Mouse (Mus musculus) mouse trophoblast stem cell (cell line): ENCODE data around the gene Trappc5.

Experiments used
- in situ Hi-C, 2 experiments: fragments of 300-500 bp; cut with MseI, MboI; formaldehyde crosslinking; loops; 2 replicates in 1 of 2; 3 replicates in 1 of 2; pipeline ENCODE4 v1.15.1; 2025

Gene Trappc5

DNA sequence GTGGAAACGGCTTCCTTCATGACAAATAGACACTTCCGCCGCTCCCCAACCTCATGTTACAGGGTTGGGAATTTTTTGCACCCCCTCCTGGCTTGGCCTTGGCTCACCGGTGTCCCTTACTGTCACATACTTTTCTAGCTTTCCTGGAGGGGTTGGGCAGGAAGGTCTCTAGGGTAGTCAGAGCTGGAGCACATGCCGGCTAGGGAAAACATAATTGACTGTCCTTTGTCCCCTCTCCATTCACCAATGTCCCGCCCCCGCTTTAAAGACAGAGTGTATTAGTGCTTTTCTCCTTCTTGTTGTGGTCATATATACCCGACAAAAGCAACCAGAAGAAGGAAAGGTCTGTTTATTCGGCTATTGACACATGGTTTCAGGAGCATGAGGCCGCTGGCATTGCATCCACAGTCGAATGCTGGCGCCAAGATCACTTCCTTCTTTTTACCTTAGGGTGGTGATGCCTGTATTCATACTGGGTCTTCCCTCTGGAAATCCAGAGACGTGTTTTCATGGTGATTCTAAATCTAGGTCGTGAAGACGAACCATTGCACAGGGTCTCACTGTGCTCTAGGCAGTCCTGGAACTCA, 987 bp downstream of the Trappc5 start:
- in situ Hi-C loops, result no loop called here

DNA sequence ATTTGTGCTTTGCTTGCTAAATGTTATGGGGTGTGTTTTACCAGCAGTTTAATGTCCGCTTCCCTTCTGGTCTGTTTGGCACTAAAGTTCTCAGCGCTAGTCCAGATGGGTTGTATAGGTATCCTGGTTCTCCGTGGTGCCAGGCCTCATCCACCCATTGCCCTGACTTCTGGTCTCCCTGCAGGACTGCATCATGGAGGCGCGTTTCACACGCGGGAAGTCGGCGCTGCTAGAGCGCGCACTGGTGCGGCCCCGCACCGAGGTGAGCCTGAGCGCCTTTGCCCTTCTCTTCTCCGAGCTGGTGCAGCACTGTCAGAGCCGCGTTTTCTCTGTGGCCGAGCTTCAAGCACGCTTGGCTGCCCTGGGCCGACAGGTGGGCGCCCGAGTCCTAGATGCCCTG, 2.7 kb downstream of the Trappc5 start:
- in situ Hi-C loops, result no loop called here

DNA sequence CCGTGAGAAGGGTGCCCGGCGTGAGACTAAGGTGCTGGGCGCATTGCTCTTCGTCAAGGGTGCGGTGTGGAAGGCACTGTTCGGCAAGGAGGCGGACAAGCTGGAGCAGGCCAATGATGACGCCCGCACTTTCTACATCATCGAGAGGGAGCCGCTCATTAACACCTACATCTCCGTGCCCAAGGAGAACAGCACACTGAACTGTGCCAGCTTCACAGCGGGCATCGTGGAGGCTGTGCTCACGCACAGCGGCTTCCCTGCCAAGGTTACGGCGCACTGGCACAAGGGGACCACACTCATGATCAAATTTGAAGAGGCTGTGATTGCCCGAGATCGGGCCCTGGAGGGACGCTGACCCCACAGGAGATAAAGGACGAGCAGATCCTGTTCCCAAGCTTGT, 3.1 kb downstream of the Trappc5 start:
- in situ Hi-C loops, result no loop called here

DNA sequence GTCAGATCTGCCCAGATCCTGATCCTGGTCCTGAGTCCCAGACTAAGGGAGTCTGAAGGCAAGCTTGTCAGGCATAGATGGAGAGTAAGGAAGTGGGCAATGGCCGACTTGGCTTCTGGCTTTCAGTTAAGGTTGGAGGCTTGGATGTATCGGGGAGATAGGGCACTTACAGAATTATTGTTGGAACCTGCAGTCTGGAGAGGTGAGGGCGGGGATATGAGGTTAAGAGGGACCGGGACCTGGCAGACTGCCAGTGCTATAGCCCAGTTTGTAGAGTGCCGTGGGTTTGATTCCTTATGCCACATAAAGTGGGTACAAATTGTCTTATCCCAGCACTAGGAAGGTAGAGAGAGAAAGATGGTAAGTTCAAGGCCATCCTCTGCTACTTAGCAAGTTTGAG, 3.6 kb downstream of the Trappc5 start:
- in situ Hi-C loops, result no loop called here

DNA sequence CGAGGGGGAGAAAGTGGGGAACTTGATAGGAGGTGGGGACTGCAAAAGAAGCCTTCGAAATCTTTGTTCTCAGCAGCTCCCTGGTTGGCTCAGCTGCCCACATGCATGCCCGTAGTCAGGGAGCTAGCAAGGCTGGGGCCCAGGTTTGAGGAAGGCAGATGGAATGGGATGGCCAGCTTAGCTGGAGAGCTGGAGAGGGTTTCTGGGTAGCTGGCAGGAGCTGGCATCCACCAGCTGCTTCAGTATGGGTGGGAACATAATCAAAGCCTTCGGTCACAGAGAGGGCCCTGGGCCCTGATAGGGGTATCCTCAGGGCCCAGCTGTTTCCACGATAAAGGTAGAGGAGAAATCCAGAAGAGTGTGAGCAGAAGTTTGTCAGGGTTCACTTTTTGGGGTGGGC, 6.3 kb downstream of the Trappc5 start:
- in situ Hi-C loops, result no loop called here

DNA sequence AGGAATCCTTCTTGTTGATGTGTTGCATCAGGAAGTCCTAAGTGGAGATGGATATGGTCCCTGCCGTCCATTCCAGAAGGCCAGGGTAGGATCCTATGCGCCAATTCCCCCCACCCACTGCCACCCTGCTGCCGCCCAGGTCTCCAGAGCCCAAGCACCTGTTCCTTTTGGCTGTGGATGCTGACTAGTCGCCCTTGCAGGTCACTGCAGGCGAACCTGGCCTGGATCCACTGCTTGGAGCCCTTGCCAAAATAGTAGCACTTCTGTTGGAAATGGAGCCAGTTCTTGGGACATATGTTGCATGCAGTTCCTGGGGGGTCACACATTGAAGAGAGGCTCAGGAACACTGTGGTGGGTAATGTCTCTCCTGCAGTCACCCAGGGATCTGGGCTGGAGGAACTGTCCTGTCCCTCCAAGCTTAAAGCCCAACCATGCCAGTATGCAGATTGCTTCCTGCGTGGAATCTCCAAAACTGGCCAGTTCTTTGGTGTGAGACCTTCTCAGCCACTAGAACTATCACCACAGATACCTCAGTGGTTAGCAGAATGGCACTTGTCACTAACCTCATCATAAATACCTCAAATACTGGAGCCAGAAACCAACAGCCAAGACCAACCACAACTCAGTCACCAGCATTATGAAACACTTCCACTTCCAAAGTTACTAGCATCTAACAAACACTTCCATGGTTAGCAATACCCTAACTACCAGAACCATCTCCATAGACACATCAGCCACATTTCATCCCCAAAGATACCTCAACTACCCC, 7.5 kb downstream of the Trappc5 start:
- in situ Hi-C loops, result no loop called here

DNA sequence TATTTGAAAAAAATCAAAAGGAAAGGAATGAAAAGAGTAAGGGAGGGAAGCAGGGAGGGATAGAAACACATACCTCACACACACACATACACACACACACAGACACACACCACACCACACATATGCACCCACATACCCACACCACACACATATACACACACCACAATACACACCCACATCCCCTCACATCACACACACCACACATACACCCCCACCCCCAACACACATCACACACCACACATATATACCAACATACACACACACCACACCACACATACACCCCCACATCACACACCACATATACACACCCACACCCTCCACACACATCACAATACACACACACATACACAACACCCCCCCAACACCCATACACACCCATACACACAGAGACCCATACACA, 8.4 kb downstream of the Trappc5 start:
- in situ Hi-C loops, result no loop called here

DNA sequence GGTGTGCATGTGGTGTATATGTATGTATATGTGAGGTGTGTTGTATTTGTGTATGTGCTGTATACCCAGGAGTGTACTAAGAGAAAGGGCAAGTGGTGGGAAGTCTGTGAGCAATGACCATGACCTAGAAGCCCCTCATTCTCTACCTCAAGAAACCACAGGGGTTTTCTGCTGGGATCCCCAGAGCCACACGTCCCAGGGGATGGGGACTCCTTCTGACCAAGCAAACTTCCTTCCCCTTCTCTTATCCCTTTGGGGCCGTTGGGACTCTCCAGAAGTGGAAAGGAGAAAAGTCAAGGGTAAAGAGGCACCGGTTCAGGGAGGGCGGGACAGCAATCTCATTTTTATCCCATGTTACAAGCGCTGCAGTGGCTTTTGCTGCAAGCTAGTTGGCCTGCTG, 9.3 kb downstream of the Trappc5 start:
- in situ Hi-C loops, result no loop called here

DNA sequence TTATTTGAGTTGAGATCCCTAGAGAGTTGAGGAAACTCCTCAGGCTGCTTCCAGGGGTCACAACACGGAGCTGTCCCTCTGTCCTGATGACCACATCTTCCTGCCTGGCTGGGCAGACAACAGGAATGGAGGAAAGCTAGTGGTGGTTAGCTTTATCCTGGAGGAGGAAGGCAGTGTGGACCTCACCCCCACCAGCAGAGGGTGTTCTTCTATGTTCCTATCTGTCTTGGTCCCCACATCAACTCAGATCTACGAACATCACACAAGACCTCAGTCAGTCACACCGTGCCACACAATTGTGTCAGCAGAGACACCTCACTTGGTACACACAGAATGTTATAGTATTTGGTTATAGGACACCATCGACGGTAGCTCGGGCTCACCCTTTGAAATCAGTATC, 11.4 kb downstream of the Trappc5 start:
- in situ Hi-C loops, result no loop called here

DNA sequence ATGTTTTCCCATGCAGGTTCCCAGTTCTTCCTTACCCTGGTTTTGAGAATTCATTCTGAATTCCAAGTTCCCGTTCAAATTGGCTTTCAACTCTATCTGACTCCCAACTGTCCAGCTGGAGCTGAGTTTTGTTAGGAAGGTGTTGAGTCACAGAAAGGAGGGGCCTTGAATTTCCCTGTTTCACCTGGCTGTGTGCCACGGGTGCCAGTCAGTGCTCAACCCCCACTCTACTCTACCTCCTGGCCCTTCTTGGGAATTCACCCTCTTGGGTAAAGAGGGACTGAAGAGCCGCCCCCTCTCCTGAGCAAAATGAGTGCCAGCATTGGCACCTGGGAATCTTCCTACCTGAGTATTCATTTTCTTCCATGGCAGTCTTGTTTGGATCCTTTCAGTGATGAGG, 14.7 kb downstream of the Trappc5 start:
- in situ Hi-C loops, result no loop called here

DNA sequence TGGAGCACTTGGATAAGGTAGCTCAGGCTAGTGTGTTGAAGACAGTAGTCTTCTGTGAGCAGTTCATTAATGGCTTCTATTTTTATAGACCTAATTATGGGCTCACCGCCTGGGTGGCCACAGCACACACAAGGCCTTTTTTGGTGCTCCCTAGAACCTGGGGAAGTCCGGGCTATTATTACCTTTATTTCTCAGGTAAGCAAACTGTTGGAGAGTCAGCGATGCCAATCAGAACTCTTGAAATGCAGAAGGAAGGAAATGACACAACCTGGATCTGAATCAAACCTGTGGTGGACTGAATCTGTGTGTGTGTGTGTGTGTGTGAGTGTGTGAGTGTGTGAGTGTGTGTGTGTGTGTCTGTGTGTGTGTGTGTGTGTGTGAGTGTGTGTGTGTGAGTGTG, 18.0 kb downstream of the Trappc5 start, which contains the start of gene Fcer2a:
Gene Fcer2a, minus strand, starts transcription at position 55 of the 400 bp plus-strand sequence.
- in situ Hi-C loops, result no loop called here

DNA sequence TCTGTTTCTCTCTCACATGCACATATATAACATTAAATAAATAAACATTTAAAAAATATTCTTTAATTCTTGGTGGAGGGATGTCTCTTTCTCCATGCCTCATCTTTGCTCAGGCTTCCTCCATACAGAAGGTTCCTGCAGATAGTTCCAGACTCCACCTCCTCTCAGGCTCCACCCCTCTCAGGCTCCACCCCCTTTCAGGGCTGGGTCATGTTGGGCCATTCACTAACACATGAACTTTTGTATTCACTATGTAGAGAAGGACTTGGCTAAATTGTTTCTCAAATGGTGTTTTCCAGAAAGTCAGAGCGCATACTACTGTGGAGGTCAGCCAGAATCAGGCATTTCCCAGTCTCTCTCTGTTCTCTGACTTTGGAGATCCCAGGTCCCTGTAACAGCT, 25.4 kb downstream of the Trappc5 start:
- in situ Hi-C loops, result no loop called here

DNA sequence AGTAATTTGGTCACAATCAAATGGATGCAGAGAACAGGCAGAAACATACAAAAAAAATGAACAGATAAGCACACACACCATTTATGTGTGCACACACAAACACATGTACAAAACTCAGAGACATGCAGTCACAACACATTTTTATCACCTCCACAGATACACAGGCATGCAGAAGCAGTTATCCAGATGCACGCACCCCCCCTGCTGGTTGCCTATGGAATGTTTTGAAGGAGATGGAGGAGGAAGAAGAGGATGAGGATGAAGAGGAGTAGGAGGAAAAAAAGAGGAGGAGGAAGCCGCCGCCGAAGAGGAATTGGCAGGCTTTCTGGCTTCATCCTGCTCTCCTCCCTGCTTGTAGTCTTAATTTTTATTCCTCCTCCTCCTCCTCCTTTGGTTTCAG, 29.6 kb downstream of the Trappc5 start:
- in situ Hi-C loops, result no loop called here

DNA sequence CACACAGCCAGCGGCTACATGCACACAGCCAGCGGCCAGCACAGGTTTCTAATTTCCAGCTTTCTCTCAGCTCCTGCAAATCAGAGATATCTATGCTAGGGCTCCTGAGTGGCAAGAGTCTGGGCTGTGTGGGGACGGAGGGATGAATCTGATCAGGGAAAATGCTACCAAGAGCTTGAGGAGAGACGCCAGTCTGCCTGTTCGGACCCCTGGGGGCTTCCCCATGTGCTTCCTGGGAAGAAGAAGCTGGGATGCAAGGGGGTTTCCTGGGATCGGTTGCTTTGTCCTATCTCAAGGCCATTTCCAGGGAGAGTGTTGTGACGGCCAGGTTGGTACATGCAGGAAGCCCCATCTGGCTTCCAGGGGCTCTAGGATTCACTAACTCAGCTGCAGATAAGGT, 31.5 kb downstream of the Trappc5 start:
- in situ Hi-C loops, result no loop called here

DNA sequence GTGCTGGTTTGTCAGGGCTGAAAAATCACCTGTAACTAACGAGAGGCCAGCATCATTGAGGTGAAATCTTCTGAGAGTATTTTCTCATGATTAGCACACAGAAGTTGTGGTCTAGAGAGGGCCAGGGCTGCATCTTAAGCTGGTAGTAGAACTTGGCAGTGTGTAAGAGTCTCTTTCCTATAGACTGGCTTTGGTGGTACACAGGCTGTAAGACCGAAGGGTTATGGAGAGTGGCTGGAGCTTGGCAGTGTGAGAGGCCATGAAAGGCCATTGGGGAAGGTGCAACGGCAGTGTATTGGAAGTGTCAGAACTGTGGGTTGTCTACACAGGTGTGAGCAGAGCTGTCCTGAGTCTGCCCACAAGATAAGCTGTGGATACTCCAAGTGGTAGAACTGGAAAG, 34.2 kb downstream of the Trappc5 start:
- in situ Hi-C loops, result loop anchor here in 1 of 2 experiments (10.0 kb wide), 2 partner anchors 244 to 414 kb away; partner anchors contain the start of gene Cd209c

DNA sequence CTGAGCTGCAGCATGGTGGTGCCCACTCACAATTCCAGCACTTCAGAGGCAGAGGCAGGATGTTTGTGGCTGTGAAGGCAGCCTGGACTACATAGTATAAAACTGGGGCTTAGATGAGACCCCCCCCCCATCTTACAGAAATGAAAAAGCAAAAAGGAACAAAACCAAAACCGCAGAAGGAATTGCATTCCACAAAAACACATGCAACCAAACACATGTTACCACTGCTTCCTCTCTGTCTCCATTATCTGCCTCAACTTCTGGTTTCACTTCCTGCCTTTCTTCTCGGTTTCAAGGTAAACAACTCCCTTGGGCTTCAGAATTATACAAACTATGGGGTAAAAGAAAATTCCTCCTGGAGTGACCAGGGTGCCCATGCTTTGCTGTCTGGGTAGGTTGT, 35.5 kb downstream of the Trappc5 start:
- in situ Hi-C loops, result loop anchor here in 1 of 2 experiments (10.0 kb wide), 2 partner anchors 243 to 413 kb away; partner anchors contain the start of gene Cd209c

DNA sequence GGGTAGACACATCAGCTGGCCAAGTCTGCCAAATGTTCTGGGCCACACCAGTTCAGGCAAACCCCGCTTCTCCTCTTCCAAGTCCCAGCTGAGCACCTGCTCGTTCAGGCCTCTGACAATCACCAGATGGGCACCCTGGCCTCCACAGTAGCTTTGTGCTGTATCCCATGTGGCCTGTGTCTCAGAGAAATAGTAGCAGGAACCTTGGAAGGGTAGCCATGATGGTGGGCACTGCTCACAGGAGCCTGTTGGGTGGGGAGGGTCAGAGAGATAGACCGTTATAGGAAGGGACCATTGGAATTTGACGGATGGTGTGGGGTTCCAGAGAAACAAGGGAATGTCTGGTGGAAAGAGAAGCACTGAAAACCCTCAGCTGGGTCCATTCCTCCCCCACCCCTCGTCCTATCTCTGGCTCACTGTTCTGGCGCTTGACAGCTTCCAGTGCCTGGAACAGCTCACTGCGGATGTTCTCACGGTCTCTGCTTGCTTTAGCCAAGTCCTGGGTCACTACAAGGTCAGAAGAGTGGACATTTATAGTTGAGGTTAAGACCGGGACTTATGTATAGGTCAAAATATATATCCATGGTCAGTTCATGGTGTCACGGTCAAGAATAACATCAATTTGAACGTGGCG, 41.3 kb downstream of the Trappc5 start:
- in situ Hi-C loops, result loop anchor here in 1 of 2 experiments (10.0 kb wide), 2 partner anchors 237 to 407 kb away; partner anchors contain the start of gene Cd209c

DNA sequence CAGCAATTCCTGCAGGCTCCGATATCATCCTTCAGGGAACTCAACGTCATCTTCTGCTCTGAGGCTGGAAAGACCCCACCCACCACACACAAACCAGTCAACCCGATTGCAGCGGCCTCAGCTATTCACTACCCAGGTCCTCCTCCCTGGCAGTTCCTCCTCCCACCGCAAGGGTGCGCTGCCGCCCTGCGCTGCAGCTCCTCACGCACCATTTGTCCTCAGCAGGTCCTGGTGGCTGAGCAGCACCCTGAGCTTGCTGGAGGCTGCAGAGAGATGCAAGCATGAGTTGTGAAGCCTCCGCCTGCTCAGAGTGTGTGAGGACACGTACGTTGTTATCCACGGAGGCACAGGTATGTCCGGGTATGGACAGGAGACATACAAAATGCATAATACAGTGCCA, 42.5 kb downstream of the Trappc5 start:
- in situ Hi-C loops, result loop anchor here in 1 of 2 experiments (10.0 kb wide), 2 partner anchors 236 to 406 kb away; partner anchors contain the start of gene Cd209c

DNA sequence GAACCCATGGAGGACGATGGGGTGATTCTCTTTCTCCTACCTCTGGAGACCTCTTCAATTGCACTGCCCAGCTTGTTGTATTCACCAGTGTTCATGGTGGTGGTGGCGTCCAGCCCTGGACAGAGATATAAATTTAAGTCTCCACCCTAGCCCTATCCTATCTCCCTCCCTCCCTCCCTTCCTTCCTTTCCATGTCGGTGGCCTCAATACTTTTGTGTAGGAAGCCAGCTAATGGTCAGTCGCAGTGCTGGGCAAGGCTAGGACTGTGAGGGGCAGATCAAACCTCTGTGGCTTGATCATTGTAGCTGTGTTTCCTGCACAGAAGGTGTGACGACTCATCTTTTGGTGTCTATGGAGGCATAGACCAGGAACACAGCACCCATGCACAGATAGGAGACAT, 44.5 kb downstream of the Trappc5 start, which contains the start of gene Clec4g:
Gene Clec4g, minus strand, starts transcription at position 101 of the 400 bp plus-strand sequence.
- in situ Hi-C loops, result loop anchor here in 1 of 2 experiments (5.0 kb wide), 1 partner anchor 237 kb away; no protein-coding TSS in a partner anchor

DNA sequence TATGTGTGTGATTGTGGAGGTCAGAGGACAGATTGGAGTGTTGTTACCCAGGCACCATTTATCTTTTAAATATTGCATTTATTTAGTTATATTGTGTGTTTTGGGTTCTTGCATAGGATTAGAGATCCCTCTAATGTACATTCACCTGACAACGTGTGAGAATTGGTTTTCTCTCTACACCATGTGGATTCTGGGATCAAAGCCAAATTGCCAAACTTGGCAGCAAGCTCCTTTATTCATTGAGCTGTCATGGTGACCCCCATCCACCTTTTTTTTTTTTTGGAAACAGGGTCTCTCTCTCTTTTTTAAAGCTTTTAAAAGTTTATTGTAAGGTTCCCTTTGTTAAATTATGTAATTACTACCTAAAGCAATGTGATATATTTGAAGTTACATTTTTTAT, 44.9 kb downstream of the Trappc5 start:
- in situ Hi-C loops, result loop anchor here in 1 of 2 experiments (5.0 kb wide), 1 partner anchor 236 kb away; no protein-coding TSS in a partner anchor
